Mouse (Mus musculus) T-helper 1 cell (primary cell): Measurements from ENCODE around the gene Synm.

Experiments
- in situ Hi-C: fragments of 300-600 bp; cut with MboI, MseI; formaldehyde crosslinking; loops from one replicate; pipeline ENCODE4 v1.15.1; 2025; ENCODE audit warnings: high pct_unique_total_duplicates

Gene Synm

DNA sequence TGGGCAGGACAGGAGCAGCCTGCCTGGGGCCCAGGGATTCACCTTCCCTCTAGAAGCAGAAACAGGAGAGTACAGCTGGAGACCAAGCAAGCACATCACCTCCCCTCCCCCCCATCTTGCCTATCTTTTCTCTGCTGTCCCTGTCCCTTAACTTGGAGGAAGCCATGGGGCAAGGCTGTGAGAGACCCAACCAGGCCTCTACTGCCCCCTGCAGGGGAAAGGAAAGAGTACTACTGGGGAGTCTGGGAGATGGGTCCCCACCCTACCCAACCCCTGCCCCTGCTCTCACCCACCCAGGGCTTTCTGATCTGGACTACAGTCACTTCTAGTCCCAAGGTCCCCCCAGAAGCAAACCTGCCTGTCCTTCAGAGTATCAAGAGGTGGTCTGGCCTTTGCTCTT lies 58.7 kb downstream of the Synm start:
- in situ Hi-C loops, result no loop called here

DNA sequence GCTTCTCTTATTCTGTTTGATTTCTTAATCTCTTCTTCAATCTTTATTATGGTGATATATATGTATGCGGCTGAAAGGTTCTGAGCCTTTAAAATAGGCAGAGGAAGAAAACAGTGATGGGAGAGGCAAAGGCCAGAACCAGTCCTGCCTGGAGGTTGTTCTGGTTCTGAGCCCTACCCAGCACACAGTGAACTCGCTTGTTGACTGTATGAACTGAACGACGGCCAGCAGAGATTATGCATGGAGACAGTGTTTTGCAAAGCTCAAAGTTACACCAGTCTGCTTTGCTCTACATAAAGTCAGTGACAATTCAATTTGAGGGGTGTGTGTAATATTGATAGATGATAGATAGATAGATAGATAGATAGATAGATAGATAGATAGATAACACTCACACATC lies 60.2 kb downstream of the Synm start:
- in situ Hi-C loops, result loop anchor here (10.0 kb wide), 1 partner anchor 1096 kb away; no protein-coding TSS in a partner anchor

GRCm38 (mm10) chr7:67697892-67698630 lies 61.5 kb downstream of the Synm start:
- in situ Hi-C loops, result loop anchor here (10.0 kb wide), 1 partner anchor 1097 kb away; no protein-coding TSS in a partner anchor

DNA sequence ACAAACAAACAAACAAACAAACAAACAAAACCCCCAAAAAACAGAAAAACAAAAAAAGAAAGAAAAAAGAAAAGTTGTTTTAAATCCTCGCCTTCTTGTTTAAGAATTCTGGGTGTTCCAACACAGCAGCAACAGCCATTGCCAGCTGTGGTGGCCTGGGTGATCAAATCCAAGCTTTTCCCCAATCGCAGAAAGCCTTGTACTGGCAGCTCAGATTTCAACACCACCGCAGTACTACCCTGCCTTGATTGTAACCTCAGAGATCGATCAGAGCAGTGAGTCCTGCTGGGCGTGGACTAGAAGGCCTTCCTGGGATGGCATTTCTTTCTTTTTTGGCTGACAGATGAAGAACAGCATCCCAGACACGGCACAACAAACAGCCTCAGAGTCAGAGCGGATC lies 63.6 kb downstream of the Synm start:
- in situ Hi-C loops, result loop anchor here (10.0 kb wide), 1 partner anchor 1099 kb away; no protein-coding TSS in a partner anchor

- in situ Hi-C loops, result loop anchor here (10.0 kb wide), 1 partner anchor 1102 kb away; no protein-coding TSS in a partner anchor
Observed at GRCm38 (mm10) chr7:67692791-67693538, 66.6 kb downstream of the Synm start.

- in situ Hi-C loops, result loop anchor here (10.0 kb wide), 1 partner anchor 1103 kb away; no protein-coding TSS in a partner anchor
Observed at GRCm38 (mm10) chr7:67692141-67692540, 67.4 kb downstream of the Synm start.

GRCm38 (mm10) chr7:67691036-67691435 lies 68.5 kb downstream of the Synm start:
- in situ Hi-C loops, result loop anchor here (10.0 kb wide), 1 partner anchor 1104 kb away; no protein-coding TSS in a partner anchor

DNA sequence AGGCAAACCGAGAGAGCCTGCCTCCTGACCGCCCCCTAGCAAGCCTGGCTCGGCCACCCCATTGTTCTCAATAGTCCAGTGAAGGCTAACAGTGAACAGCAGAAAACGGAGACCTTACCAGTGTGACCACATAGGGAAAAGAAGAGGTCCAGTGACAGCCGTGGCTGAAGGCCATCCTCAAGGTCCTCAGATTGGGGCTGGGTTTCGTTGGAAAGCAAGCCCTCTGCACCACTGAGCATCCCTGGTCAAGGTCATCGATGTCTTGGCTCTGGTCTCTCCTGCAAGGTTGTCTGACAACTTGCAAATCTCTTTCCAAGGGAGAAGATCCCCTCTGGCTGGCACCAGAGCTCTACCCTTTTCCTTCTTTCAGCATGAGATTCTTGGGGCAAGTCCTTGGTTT lies 69.7 kb downstream of the Synm start:
- in situ Hi-C loops, result loop anchor here (10.0 kb wide), 1 partner anchor 1105 kb away; no protein-coding TSS in a partner anchor

DNA sequence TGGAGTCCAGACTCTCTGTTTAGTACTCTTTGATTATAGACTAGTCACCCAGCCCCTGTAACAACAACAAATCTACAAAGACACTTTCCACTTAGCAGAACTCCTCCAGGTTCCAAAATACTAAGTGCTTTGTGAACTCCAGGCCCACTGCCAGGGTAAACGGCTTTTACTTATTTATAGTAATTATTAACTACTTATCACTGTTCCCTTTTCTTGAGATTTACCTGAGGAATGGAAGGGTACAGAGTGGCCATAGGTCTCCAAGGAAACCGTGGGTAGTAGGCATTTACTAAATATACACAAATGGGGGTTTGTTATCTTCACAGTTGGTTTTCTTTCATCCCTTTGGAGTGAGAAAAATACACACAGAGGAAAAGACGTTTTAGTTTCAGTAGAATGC lies 71.3 kb downstream of the Synm start:
- in situ Hi-C loops, result no loop called here

- in situ Hi-C loops, result no loop called here
Observed at GRCm38 (mm10) chr7:67686545-67686944, 73.0 kb downstream of the Synm start.

DNA sequence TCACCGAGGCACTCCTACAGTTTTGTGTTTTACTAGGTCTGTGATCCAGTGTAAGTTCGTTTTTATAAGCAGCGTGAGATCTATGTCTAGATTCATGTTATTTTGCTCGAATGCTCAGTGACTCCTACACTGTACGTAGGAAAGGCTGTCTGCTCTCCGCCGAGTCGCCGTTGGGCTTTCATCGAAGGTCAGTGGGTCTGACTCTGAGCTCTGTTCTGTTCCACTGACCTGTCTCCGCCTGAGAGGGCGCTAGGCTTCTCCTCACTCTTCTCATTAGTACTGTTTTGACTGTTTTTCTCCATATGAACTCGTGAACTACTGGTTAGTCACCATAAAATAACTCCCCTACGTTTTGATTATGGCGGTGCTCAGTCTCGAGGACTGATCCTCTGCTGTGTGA lies 76.5 kb downstream of the Synm start:
- in situ Hi-C loops, result no loop called here

DNA sequence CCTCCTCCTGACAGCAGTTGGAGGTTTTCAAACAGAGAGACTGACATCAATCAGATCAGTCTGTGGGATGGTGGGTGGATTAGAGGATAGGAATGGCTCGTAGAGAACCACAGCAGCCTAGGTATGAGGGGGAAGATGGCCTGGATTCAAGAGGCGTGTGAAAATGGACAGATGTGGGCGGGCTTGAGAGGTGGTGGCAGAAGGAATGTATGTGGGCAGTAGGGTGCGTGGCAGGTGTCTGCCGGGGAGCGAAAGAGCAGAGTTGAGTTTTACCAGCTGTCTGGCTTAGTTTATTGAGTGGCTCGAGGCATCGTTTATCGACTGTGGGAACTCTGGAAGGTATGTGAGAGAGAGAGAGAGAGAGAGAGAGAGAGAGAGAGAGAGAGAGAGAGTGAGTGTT lies 78.5 kb downstream of the Synm start:
- in situ Hi-C loops, result no loop called here
